Mouse (Mus musculus) kidney, embryonic 14.5 days (tissue): ENCODE measurements around the gene Focad. TPM values are rescaled to one million over a fixed set of nuclear protein-coding genes. Genes with fewer than 3 reads are reported as not detected.

Experiments used
- ATAC-seq: fragments of 200-750 bp; cut with Nextera tagmentation; 2 replicates; pipeline ENCODE4 v1.8.0; 2017; ENCODE audit warnings: moderate number of reproducible peaks, mild to moderate bottlenecking, moderate TSS enrichment, moderate library complexity; ENCODE audit not compliant: low FRiP score, low TSS enrichment
- H3K27ac ChIP-seq: fragments of 300-500 bp; sonication (generic); 2 replicates; pipeline ENCODE4 v1.5.1; 2014; ENCODE audit warnings: low read depth, mild to moderate bottlenecking, low read length, moderate library complexity, mixed read lengths
- H3K27me3 ChIP-seq: fragments of 300-500 bp; sonication (generic); 2 replicates; pipeline ENCODE4 v1.6.1; 2014; ENCODE audit warnings: mild to moderate bottlenecking, low read length; ENCODE audit not compliant: control insufficient read depth, insufficient read depth
- H3K36me3 ChIP-seq: fragments of 300-500 bp; sonication (generic); 2 replicates; pipeline ENCODE4 v1.6.1; 2014; ENCODE audit warnings: low read length, mixed read lengths; ENCODE audit not compliant: control insufficient read depth, insufficient read depth
- H3K4me1 ChIP-seq: fragments of 300-500 bp; sonication (generic); 2 replicates; pipeline ENCODE4 v1.6.1; 2014; ENCODE audit warnings: low read length, mixed read lengths; ENCODE audit not compliant: control insufficient read depth, insufficient read depth
- H3K4me2 ChIP-seq: fragments of 300-500 bp; sonication (generic); replicated peaks from 2 replicates; pipeline ENCODE4 v1.6.1; 2014; ENCODE audit warnings: low read depth, mild to moderate bottlenecking, low read length
- H3K4me3 ChIP-seq: fragments of 300-500 bp; sonication (generic); 2 replicates; pipeline ENCODE4 v1.5.1; 2014; ENCODE audit warnings: mild to moderate bottlenecking, low read length
- H3K9ac ChIP-seq: fragments of 300-500 bp; sonication (generic); 2 replicates; pipeline ENCODE4 v1.6.1; 2014; ENCODE audit warnings: low read depth, mild to moderate bottlenecking, low read length, moderate library complexity
- H3K9me3 ChIP-seq: fragments of 300-500 bp; sonication (generic); 2 replicates; pipeline ENCODE4 v1.6.1; 2016; ENCODE audit warnings: low read length; ENCODE audit not compliant: control insufficient read depth
- WGBS: fragments of 180-500 bp; shearing (Covaris S2); extraction: QIAGEN DNeasy Blood & Tissue Kit; methylation state at CpG from one replicate; pipeline ENCODE4 v1.1.7; 2014; 5-methylcytosine and 5-hydroxymethylcytosine counted together
- polyA plus RNA-seq: library from polyadenylated mRNA; unstranded; fragments of >200 nt; fragmentation: Nextera tagmentation; extraction: Ambion mirVana; gene quantifications from 2 replicates; pipeline ENCODE4 v1.2.1, GENCODE M21; 2014

Focad gene
- polyA plus RNA-seq, 1 experiment from 2014 or later: 19.5 TPM

- Histone ChIP-seq H3K4me3 (no peak overlapping the region), H3K4me2 (no peak overlapping the region), H3K27ac (no peak overlapping the region), H3K4me1 (0 out of 2 replicates have a peak, but pooled peaks cover 3% of the 10 kb centered on the region), H3K36me3 (no peaks in the 10 kb centered on the region), H3K27me3 (no peaks in the 10 kb centered on the region), H3K9me3 (no peaks in the 10 kb centered on the region), H3K9ac (no peak overlapping the region)
- WGBS: 89% methylated on average over 6 of the region's 6 CpGs
- ATAC-seq: no peak
Observed at GRCm38 (mm10) chr4:88402884-88403283, 308.5 kb downstream of the Focad start.

GRCm38 (mm10) chr4:88406887-88407696 lies 312.7 kb downstream of the Focad start:
- Histone ChIP-seq H3K4me3 (no peak overlapping the region), H3K4me2 (no peak overlapping the region), H3K9ac (no peak overlapping the region), H3K27ac (no peak overlapping the region), H3K27me3 (no peaks in the 10 kb centered on the region), H3K36me3 (no peaks in the 10 kb centered on the region), H3K9me3 (no peaks in the 10 kb centered on the region), H3K4me1 (no peaks in the 10 kb centered on the region)
- ATAC-seq: no peak
- 89% methylated on average over 4 of the region's 4 CpGs for WGBS

GRCm38 (mm10) chr4:88409279-88409678 lies 314.9 kb downstream of the Focad start:
- H3K27ac ChIP-seq: no peak overlapping the region
- H3K4me3 ChIP-seq: no peak overlapping the region
- no peaks in the 10 kb centered on the region for H3K27me3 ChIP-seq
- no peak overlapping the region for H3K9ac ChIP-seq
- ATAC-seq: no peak
- H3K4me1 ChIP-seq: no peaks in the 10 kb centered on the region
- H3K36me3 ChIP-seq: 0 out of 2 replicates have a peak, but pooled peaks cover 2% of the 10 kb centered on the region
- H3K4me2 ChIP-seq: no peak overlapping the region
- 91% methylated on average over 4 of the region's 4 CpGs for WGBS
- no peaks in the 10 kb centered on the region for H3K9me3 ChIP-seq

- no peaks in the 10 kb centered on the region for H3K9me3 ChIP-seq
- H3K4me1 ChIP-seq: no peaks in the 10 kb centered on the region
- H3K36me3 ChIP-seq: 0 out of 2 replicates have a peak, but pooled peaks cover 2% of the 10 kb centered on the region
- no peak overlapping the region for H3K4me2 ChIP-seq
- no peak for ATAC-seq
- H3K9ac ChIP-seq: no peak overlapping the region
- no peaks in the 10 kb centered on the region for H3K27me3 ChIP-seq
- 85% methylated on average over 2 of the region's 2 CpGs for whole genome bisulfite sequencing
- no peak overlapping the region for H3K4me3 ChIP-seq
- no peak overlapping the region for H3K27ac ChIP-seq
Observed at GRCm38 (mm10) chr4:88412331-88412730, 317.9 kb downstream of the Focad start.

- Histone ChIP-seq H3K27me3 (no peaks in the 10 kb centered on the region), H3K9ac (no peak overlapping the region), H3K4me3 (no peak overlapping the region), H3K27ac (no peak overlapping the region), H3K4me2 (no peak overlapping the region), H3K9me3 (no peaks in the 10 kb centered on the region), H3K36me3 (0 out of 2 replicates have a peak, but pooled peaks cover 2% of the 10 kb centered on the region), H3K4me1 (no peaks in the 10 kb centered on the region)
- WGBS: 73% methylated on average over 2 of the region's 2 CpGs
- ATAC-seq: no peak
Observed at GRCm38 (mm10) chr4:88415017-88415416, 320.6 kb downstream of the Focad start.

- ATAC-seq: no peak
- Histone ChIP-seq H3K9me3 (no peaks in the 10 kb centered on the region), H3K9ac (no peak overlapping the region), H3K27me3 (no peaks in the 10 kb centered on the region), H3K4me1 (no peaks in the 10 kb centered on the region), H3K36me3 (no peaks in the 10 kb centered on the region), H3K4me3 (no peak overlapping the region), H3K27ac (no peak overlapping the region), H3K4me2 (no peak overlapping the region)
- 97% methylated on average over 5 of the region's 5 CpGs for whole genome bisulfite sequencing
Observed at GRCm38 (mm10) chr4:88419378-88419777, 324.9 kb downstream of the Focad start.

- ATAC-seq: no peak
- Histone ChIP-seq H3K4me3 (no peak overlapping the region), H3K4me1 (no peaks in the 10 kb centered on the region), H3K27me3 (no peaks in the 10 kb centered on the region), H3K9ac (no peak overlapping the region), H3K36me3 (no peaks in the 10 kb centered on the region), H3K27ac (no peak overlapping the region), H3K9me3 (no peaks in the 10 kb centered on the region), H3K4me2 (no peak overlapping the region)
Observed at GRCm38 (mm10) chr4:88424563-88424962, 330.1 kb downstream of the Focad start.

- H3K4me3 ChIP-seq: no peak overlapping the region
- no peaks in the 10 kb centered on the region for H3K4me1 ChIP-seq
- H3K27ac ChIP-seq: no peak overlapping the region
- H3K9me3 ChIP-seq: no peaks in the 10 kb centered on the region
- no peaks in the 10 kb centered on the region for H3K36me3 ChIP-seq
- H3K4me2 ChIP-seq: no peak overlapping the region
- no peak overlapping the region for H3K9ac ChIP-seq
- no peaks in the 10 kb centered on the region for H3K27me3 ChIP-seq
- WGBS: 89% methylated on average over 2 of the region's 2 CpGs
- no peak for ATAC-seq
Observed at GRCm38 (mm10) chr4:88427630-88428239, 333.3 kb downstream of the Focad start.

GRCm38 (mm10) chr4:88432412-88433024 lies 338.1 kb downstream of the Focad start:
- H3K9me3 ChIP-seq: no peaks in the 10 kb centered on the region
- H3K27ac ChIP-seq: no peak overlapping the region
- no peak overlapping the region for H3K4me2 ChIP-seq
- no peaks in the 10 kb centered on the region for H3K27me3 ChIP-seq
- ATAC-seq: no peak
- H3K4me3 ChIP-seq: no peak overlapping the region
- H3K9ac ChIP-seq: no peak overlapping the region
- H3K4me1 ChIP-seq: no peaks in the 10 kb centered on the region
- WGBS: 82% methylated on average over 8 of the region's 8 CpGs
- no peaks in the 10 kb centered on the region for H3K36me3 ChIP-seq
